Mouse (Mus musculus) heart, postnatal 14 days (tissue): ENCODE measurements at regions not wholly inside any gene's neighbourhood (a gene's known extent, or its start where the extent isn't known, plus 50 kb on each side); places are given as distances from the start of the nearest gene placed in this dataset.

ENCODE experiments used
- DNase-seq, 2 experiments: peaks; one replicate each; pipeline ENCODE4 v3.0.0; 2021 to 2022
- intact Hi-C: fragments of 180-260 bp; cut with DNase I; formaldehyde crosslinking; loops from one replicate; pipeline ENCODE4 v1.15.1; 2025

DNA sequence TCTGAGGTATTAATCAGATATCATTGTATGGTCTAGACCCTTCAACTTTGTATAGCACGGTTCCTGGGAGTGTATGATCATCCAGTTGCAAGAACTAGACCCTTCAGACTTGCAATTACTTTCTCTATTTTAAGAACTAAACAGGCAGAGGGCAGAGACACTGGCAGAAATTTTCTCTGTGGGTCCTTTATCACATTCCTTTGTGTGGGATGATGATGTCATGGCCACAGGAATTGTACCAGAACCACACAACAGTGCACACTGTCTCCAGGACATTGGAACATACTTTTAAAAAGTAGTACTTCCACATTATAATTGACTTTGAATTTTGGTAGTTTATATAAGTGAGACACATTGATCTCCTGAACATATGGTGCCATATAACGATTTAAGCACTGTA, 674.2 kb downstream of the Rfpl4b start:
- DNase-seq, result no peak
- intact Hi-C loops, result no loop called here

DNA sequence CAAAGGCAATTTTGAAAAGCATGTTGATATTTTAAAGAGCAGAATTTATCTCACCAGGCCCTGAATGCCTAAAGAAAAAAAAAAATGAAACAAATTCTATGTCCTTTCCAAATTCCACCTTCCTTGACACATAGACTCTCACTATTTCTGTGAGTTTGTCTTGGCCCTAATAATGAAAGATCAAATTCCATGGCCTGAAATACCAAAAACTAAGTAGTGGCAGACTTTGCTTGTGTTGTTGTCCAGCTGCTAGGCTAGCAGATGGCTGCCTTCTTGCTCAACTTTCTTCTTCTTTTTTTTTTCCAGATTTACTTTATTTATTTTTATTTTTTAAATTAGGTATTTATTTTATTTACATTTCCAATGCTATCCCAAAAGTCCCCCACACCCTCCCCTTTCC, 682.4 kb downstream of the Rfpl4b start:
- intact Hi-C loops, result no loop called here
- no peak for DNase-seq

DNA sequence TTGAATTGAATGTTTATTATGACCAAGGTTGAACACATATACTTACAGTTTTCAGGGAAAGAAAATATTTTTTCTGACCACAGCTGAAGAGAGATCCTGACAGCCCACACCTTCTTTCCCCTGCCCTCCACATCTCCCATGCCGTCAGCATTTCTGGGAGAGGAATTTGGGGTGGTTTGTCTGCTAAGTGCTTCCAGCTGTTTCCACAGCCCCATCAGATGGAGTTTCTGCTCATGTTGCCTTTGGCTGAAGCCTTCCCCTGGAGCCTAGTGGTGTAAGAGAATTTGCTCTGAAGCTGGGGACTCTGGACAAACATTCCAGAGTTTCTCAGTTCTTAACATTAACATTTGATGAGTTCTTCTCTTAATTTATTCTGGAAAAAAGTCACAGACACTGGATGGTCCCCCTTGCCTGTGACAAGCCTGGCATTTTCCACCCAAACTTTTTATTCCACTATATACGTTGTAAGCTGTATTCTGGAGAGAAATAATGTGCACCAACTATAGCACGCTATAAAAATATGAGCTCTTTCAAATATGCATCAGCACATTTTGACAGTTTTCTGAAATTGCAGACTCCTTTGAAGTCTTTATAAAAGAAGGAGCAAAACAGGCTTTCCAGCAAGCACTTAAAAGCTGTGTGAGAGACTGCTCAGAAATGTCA, 699.5 kb downstream of the Rfpl4b start:
- intact Hi-C loops, result no loop called here
- DNase-seq, result peak; percentile 36 to 44

DNA sequence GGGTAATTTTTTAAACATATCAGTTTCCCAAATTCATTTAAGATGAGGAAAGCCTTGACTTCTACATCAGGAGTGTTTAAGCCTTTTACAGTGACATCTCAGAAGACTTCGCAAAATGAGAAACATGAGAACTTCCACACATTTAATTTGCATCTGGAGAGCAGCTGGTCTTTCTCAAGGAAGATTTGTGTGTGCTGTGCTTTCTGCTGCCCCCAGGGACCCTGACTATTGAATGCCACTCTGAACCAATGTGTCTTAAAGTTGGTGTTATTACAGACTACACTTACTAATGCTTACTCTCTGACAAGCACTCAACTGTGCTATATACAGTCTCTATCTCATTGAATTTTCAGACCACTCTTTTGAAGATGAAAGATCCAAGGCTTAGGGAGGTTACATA, 703.0 kb downstream of the Rfpl4b start:
- no peak for DNase-seq
- intact Hi-C loops, result no loop called here

DNA sequence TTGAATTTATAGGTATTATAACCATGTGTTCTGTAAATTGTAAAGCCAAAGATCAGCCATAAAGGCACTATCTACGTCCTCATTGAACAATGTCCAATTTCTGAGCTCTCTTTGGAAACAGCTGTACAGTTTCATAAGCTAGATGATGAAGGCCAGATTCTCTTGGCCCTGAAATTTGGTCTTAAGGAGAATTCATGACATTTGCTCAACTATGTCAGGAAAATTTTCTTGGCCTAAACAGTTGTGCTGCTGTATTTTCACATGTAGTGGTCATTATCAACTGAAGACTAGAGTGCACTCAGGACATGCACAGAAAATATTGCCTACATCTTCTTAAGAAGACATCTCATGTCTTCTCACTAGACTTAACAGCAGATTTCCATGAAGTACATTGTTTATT, 705.1 kb downstream of the Rfpl4b start:
- intact Hi-C loops, result no loop called here
- no peak for DNase-seq

DNA sequence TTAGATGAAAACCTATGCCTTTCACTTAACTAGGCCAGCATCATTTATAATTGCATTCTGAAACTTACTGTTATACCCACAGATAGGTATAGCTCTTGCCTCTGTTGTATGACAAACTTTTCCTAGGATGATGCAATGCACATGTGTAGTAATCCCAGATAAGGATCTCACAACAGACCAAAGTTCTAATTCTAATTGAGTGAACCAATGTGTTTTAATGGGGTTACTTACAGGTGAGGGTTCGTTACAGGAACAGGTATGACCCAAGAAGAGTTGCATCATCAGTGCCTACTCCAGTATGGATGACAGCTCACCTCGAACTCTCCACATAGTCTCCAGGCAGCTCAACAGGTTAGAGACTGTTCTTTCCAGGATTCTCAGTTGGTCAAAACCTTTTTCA, 707.4 kb downstream of the Rfpl4b start:
- intact Hi-C loops, result no loop called here
- no peak for DNase-seq

DNA sequence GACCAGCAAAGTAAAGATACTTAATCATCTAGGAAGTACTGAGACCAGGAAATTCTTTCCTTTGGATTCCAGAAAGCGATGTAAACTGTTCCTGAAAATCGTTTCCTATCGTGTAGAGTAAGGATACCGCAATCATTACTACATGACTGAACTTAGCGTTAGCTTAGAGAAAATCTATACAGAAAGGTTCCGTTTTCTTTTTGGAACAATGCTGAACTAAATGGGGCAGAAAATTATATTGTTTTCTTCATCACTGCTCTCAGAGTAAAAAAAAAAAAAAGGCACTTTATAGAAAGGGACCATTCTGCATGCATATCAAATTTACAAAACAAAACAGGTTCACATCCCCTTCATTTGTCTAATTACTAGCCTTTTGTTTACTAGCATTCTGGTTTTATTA, 713.0 kb downstream of the Rfpl4b start:
- intact Hi-C loops, result no loop called here
- DNase-seq, result no peak

DNA sequence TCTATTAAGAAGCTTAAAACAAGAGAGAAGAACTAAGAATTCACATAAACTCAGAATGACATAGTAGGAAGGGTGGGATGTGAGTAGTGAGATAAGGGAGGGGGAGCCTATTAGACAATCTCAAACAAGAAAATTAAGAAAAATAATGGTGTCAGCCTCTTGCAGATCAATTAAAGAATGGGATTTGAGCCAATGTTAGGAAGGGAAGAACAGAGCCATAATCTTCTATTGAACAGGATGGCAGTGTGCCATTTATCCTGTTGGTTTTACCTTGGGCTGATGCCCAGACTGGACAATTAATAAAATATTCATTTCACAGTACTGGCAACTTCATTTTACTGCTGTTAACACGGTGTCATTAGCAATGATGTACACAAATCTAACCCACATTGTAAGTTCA, 718.0 kb downstream of the Rfpl4b start:
- DNase-seq, result no peak
- intact Hi-C loops, result no loop called here

DNA sequence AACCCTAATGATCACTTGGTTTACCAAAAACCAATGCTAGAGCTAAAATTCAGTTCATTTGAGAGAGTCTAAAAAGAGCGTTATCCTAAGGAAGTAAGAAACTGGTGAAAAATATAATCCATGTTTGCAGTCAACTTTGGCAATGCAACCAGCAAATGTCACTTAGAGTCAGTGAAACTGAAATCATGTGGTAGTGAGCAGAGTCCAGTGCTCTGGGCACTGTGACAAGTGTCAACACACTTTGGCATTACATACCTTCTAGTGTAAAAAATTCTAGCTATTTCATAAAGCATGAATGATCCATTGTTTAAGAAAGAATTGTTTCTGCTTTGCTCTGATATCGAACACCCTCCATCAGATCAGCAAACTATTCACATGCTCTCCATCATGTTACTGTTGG, 743.1 kb downstream of the Rfpl4b start:
- intact Hi-C loops, result no loop called here
- no peak for DNase-seq

DNA sequence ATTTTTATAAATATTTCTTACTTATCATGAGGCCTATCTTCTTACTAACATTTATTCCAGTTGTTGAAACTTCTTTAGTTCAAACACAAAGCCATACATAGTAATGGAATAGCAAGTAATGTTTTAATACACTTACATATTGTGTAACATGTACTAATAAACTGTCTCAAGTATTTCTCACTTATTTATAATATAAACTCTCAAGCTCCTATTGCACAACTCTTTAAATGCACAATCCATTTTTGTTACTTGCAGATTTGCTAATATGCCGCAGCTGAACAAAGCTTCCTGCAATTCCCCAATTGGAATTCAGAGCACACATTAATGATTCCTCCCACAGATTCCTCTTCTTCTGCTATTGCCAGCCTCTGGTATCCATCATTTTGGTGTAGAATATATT, 749.2 kb downstream of the Rfpl4b start:
- intact Hi-C loops, result no loop called here
- no peak for DNase-seq

DNA sequence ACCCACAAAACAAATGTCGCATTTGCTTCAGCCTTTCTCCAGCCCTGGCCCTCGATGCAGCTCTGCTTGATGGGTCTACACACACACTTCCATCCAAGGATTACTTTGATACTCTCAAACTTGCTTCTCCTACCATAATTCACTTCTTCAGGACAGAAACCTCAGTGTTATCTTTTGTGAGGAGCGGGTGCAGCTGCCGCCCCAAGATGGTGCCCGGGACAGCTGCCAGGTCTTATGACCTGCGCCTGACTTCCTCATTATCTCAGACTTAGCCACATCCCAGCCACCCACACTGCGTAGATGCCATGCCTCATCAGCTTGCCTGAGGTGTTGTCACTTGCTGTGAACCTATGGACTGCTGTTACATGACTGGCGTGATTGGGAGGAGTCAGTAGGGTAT, 762.5 kb downstream of the Rfpl4b start:
- no peak for DNase-seq
- intact Hi-C loops, result no loop called here

DNA sequence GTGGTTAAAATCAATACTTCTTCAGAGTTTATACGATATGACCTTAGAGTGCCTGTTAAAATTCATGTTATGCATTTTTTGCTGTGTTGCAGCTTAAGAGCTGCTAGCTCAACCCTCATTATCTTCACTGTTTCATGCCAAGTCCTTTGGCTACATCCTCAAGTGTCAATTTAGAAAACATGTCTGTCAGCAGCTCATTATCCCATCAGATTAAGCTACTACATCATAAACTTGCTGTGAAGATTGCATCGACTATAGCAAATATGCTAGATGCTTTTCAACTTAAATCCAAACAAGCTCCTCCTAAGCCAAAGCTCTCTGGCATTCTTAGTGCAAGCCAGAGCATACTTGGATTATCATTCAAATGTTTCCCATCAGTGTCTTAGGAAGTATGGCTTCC, 811.1 kb downstream of the Rfpl4b start:
- intact Hi-C loops, result no loop called here
- DNase-seq, result no peak

DNA sequence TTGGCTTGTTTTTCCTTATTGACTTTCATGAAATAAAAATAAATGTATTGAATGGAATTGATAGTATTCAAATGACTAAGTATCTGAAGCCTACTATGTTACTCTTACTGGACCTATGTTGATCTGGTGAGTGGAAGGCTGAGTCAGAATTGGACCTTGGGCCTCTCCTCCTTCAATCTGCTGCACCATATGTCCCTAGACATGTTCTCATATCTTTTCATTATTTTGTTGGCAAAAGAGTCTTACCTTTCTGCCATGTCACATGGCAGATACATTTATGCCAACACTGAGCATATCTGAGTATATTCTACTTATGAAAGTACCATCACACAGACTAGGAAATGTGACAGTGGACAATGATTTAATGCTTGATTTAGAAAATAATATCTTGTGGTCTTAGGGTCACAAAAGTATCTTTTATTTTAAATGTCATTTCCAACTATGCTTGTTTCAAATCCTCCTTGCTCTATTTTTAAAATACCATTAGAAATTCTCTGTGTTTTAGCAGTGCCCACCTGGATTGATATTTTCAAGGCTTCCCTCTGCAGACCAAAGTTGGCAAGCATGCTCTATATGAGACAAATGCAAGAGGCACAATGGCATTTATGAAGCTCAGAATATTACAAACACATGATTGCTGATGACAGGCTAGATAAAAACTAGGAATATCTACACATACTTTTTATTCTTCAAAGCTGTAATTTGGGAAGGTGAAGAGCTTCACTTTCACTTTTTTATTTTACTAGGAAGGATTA, 825.7 kb downstream of the Rfpl4b start:
- no peak for DNase-seq
- intact Hi-C loops, result no loop called here

DNA sequence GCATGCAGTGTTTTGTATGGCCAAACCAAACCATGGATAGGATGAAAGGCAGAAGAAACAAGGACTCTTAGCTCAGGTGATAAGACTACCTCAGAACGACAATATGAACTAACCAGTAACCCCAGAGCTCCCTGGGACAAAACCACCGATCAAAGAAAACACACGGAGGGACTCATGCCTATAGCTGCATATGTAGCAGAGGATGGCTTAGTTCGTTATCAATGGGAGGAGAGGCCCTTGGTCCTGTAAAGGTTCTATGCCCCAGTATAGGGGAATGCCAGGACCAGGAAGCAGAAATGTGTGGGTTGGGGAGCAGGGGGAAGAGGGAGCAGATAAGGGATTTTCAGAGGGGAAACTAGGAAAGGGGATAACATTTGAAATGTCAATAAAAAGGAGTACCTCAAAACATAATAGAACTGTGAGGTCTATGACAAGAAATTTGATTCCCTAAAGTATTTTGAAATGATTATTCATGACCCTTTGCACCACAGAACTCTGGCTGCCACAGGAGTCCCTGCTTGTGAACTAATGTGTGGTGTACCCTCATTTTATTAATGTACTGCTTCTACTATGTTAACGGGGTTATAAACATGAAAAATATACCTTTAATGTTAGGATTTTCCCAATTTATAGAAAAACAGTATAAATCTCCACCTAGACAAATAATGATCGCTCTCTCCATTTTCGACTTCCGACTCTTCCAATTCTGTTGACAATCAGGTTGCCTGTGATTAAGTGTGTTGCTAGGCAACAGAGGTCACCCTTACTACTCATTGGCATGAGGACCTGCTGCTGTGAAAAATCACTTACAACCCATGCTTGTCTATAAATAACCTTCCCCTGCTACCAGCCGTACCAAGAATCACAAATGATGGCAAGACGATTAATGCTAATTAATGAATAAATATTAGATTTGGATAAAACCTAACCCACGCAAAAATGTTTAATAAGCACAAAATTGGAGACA, 833.0 kb downstream of the Rfpl4b start:
- peak in 1 of 2 experiments; percentile 19 for DNase-seq
- intact Hi-C loops, result no loop called here

DNA sequence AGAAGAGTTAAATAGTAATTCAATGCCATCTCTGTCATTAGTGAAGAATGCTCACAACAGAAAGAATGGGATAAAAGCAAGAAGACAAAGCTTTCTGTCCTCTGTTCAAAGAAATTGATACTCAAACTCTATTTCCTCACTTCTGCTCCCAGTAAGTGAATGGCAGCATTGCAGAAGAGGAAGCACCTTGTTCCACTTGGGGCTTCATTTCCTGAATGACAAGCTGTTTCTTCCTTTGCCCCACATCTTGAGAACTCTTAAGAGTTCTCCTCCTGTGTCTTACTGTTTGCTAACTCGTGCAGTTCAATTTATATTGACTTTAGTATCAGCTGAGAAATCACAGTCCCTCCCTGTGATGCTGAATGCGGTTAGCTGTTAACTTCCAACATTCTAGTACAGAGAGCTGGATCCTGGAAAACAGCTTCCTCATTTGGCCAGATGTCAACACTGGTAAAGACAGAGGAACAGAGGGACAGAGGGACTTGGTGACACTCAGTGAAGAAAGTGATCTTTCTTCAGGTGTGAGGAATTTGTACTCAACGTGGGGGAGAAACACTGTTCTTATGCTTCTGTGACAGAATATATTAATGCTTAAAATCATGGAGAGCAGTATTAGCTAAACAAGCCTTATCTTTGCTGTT, 840.3 kb upstream of the Marcks start:
- no peak for DNase-seq
- intact Hi-C loops, result loop anchor here (10.0 kb wide), 1 partner anchor 904 kb away; no protein-coding TSS in a partner anchor

DNA sequence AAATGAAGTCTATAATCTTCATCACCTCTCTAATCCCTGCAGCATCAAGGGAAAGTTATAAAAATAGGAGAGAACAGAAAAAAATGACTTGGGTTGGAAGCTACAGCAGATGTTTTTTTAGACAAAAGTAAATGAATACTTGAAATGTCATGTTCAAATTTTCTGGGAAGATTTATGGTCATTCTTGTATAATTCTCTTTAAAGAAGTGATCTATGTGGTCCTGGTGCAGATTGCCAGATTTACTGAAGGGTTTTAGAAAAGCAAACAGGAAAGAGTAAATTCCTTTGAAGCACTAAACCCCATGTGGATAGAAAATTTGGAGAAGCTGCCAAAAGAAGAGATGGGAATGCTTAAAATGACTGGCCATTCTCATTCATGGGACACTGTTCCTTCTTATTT, 821.3 kb upstream of the Marcks start:
- intact Hi-C loops, result no loop called here
- DNase-seq, result no peak

DNA sequence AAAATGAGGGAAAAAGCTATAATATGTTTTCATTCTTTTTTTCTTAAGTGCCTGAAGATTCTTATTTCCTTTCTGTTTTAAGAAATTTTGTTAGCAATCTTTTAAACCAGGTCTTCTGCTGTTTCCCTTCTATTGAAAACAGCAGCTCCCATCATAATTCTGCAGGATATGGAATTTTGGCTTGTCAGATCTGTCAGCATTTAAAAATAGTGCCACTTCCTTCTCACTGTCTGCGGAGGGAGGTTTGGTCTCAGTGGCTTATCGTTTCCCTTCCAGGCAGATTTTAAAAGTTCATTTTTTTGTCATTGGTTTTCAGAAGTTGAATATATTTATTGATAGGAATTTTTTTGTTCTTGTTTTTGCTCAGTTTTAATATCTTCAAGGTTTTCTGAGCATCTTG, 776.1 kb upstream of the Marcks start:
- intact Hi-C loops, result no loop called here
- DNase-seq, result no peak

DNA sequence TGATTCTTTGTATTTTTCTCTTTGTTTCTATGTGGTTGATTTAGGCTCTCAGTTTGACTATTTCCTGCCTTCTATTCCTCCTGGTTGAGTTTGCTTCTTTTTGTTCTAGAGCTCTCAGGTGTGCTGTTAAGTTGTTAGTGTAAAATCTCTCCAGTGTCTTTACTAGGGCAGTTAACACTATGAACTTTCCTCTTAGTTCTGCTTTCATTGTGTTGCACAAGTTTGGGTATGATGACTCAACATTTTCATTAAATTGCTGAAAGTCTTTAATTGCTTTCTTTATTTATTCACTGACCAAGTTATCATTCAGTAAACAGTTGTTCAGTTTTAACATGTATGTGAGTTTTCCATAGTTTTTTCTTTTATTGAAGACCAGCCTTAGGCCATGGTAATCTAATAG, 772.9 kb upstream of the Marcks start:
- no peak for DNase-seq
- intact Hi-C loops, result no loop called here

DNA sequence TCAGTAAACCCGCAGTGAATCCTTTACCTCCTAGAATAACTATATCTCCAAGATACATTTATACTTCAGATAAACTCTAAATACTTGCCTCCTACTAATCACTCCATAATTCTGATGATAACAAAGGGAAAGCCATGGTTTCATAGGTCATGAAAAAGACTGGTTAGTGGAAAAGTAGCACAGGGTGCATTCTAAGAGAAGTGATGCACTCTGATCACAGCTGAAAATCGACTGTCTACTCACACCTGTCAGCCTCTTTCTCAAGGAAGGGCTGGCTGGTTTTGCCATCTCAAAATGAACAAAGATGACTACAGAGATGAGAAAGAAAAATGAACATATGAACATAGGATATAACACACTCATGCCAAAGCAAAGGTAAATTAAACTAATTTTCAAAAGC, 769.6 kb upstream of the Marcks start:
- intact Hi-C loops, result no loop called here
- no peak for DNase-seq

DNA sequence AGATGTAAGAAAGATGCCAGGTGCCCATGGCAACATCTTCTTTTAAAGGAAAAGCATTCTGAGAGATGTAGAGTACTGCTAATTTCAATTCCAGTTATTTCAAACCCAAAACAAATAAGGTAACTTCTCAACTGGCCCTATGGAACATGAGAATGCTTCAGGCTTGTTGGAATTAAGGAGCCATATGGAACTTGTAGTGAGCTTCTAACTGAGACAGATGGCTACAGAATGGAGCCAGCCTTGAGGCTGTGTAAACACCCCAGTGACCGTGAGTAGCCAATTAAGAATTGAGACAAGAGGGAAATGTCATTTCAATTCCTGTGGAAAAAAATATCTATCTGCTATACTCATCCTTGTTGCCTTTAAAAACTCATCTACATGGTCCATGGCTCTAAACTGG, 769.0 kb upstream of the Marcks start:
- intact Hi-C loops, result no loop called here
- DNase-seq, result no peak

DNA sequence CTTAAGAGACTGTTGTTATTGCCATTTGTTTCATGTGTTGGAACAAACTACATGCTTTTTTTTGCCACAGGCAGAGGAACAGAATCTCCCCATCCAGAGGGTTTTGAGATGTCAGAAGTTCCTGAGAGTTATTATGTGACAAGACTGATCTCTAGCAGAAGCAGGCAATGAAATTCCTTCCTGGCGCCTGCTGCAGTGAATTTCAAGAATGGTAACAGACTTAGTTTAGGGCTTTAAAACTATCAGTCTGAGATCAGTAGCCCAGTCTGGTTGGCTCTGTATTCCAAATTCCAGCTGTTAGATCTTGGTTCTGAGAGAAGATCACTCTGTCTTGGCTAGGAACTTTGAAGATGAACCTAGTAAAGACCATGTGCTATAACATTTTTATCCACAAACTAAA, 749.2 kb upstream of the Marcks start:
- intact Hi-C loops, result no loop called here
- no peak for DNase-seq
